Mouse (Mus musculus) induced T-regulatory cell, adult 2 months (primary cell): Measurements from ENCODE around the gene Bmp3.

ENCODE experiments used
- DNase-seq: peaks from one replicate; pipeline ENCODE4 v3.0.0-alpha.2; 2012; ENCODE audit warnings: low read depth

Gene Bmp3

DNA sequence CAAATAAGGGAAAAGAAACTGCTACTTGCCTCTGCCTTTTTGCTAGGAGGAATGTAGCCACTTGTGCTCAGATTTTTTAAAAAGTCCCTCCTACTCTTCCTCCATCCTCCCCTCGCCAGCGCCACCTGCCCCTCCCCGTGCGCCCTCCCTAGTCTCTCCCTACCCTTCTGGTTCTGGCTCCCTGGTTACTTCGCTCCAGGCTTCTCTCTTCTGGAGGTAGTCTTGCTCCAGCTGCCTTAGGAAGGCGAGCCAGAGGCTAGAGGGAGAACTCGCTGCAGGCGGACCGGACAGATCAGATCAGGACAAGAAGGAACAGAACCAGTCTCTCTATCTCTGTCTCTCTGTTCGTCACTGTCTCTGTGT lies at the start of gene Bmp3:
Gene Bmp3, plus strand, starts transcription at position 152 of the 363 bp plus-strand sequence.
- DNase-seq, result no peak

DNA sequence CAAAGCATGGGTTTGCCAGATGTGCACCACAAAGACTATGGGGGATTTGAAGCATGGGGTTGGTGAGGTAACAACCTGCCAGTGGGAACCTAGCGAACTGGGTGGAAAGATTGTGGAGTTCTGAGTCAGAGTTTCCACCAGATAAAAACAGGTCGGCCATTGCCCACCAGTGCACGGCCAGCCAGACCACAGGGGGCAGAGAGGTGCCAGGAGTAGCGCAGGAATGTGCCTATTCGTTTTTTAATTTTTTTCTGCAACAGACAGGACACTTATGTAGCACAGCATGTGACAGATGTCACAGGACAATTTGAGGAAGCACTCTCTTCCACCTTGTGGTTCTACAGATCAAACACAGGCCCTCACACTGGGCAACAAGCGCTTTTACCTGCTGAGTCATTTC lies 49.5 kb upstream of the Bmp3 start:
- no peak for DNase-seq

DNA sequence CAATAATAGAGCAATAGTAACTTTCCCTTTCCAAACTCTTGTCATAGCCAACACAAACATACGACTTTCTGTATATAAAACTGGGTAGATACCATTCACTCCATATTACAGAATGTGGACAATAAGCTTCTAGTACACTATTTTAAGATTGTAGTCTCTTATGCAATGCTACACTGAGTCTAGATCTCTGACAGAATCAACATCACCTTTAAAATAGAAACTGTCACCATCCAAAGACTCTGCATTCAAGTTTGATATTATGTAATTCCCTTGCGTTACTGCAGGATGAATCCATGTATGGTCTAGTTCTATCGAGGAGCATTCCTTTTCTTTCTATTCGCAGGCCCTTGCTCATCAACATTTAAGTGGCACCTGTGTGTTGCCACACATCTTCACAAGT lies 47.7 kb upstream of the Bmp3 start:
- no peak for DNase-seq

DNA sequence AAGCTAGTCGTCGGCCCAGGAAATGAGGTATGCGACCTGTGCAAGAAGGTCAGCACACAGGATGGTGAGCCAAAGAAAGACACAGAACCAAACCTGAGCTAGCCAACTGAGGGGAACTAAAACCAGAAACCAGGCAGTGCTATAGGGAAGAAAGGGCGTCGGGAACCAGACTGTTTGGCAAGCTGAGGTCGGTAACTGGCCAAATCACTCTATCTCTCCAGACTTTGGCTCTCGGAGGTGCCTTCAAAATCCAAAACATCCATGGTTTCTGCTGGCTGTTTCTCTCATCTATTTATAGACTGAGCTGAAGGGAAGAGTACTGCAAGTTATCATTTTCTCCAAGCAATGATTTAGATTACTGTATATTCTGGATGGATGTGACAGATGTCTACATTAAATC lies 47.2 kb upstream of the Bmp3 start:
- DNase-seq, result no peak

DNA sequence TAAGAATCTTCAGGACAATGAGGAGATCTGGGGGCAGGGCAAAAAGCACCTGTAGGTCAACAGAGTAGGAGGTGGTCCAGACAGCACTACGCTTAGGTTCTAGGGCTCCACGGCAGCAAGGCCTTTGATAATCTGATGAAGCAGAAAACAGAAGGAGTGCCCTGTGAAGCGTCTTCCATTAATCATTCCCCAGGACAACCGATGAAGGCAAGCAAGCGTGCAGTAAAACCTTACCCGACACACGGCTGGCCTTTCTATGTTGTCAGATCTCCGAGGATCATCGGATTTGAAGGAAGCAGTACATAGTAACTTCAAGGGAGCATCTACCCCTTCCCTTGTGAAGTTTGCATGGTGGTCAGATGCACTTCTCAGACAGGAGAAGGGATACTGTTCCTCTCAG lies 46.3 kb upstream of the Bmp3 start:
- no peak for DNase-seq

DNA sequence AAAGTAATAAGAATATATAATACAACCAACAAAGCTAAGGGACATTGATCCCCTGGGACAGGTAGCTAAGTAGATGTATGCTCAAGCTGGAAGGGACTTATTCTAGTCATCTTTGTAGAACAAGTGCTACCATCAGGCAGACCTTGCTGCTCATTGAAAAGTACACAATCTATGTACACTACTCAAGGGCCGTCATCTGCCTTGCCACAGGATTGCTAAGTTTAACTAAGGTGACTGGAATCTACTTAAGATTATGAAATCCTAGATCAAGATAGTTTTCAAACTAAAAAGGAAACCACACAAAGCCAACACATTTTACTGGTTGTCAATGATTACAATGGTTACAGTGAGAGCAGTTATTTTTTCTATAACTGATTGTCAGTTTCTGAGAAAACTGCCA lies 41.8 kb upstream of the Bmp3 start:
- no peak for DNase-seq

DNA sequence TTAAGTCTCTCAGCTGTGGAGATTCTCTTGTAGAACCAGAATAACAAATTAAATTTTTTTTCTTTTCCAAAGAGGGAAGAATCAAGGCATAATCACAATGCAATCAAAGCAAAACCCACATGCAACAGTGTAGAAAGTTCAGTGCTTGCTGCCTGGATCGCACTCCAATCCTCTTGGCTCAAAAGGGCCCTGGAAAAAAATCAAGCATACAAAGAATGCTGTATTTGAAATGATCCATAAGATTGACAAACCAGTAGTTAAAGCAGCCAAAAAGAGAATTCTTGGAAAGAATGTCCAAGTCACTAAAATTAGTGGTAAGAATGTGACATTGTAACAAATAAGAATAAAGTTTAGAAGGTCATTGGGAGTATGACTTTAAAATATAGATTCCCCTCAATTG lies 38.9 kb upstream of the Bmp3 start:
- no peak for DNase-seq

DNA sequence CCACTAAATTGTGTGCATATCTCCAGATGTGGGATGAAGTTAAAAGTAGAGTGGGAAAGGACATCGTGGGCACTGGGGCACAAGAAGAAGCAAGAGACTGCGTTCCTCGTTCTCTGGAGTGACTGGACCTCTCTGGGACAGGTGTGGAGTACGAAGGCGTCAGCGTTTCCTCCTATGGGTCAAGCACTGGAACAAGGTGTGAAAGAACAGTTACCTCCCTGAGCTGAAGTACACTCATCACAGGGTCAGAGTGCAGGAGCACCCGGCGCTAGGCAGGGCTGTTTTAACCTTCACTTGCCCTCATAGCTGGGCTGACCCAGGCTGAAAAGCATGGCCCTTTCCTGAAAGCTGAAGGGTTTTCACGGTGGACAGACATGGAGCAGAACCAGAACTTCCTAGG lies 20.5 kb upstream of the Bmp3 start:
- DNase-seq, result no peak

DNA sequence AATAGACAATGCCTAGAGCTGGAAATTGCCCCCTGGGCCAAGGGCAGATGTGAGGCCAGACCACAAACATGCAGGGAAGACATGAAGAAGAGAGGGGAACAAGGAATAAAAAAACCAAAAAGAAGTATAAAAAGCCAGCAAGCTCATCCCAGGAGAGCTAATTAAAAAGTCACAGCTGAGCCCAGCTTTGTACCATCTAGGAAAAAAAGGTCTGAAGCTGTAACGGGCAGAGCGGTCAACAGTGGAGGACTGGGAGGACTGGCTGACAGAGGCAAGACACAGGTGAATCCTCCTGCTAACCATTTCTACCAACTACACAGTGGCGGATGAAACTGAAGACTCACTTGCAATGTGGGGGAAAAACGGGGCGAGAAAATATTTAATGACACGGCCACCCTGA lies 19.9 kb upstream of the Bmp3 start:
- no peak for DNase-seq

DNA sequence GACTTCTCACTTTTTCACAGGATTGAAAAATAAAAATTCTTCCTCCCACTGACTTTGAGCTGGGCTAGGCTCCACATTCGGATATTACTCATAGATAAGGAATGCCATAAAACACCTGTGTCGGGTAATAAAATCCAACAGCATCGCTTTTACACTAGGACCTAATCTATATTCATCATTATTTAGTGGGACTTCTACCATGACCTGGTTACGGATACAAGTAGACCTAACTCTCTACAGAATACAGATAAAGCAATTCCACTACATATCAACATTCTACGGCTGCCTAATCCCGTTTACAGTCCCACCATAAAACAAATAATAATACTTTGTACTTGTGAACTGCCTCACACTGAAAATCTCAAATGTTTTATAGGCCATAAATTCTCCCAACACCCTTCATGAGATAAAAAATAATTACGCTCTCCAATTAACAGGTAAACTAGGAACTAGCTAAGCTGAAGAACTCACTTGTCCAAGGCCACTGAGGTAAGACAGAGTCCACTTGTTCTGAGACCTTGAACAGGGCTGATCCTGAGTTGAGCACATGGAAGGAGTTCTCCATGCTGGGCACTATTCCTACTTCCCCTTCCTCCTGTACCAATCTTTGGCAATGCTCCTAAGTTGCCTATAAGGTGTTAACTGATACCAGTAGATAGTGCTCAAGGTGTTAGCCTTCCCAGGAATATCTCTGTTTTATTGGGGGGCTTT lies 11.5 kb upstream of the Bmp3 start:
- no peak for DNase-seq

DNA sequence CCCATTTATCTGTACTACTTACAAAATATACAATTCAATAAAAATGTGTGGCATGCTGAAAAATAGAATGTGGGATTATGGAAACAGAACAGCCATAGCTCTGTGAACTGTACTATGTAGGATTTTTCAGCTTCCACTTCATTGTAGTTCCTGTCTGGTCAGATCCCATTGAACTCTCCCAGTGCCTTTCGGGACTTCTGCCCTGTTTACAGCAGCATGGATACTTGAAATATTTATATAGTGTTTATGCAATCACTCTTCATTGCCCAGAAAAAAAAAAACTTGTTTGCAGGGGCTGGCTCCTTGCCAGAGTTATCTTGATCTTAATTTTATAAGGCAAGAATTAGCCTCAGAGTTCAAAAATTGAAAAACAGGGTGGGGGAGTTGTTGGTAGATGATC lies 9.6 kb upstream of the Bmp3 start:
- DNase-seq, result no peak

DNA sequence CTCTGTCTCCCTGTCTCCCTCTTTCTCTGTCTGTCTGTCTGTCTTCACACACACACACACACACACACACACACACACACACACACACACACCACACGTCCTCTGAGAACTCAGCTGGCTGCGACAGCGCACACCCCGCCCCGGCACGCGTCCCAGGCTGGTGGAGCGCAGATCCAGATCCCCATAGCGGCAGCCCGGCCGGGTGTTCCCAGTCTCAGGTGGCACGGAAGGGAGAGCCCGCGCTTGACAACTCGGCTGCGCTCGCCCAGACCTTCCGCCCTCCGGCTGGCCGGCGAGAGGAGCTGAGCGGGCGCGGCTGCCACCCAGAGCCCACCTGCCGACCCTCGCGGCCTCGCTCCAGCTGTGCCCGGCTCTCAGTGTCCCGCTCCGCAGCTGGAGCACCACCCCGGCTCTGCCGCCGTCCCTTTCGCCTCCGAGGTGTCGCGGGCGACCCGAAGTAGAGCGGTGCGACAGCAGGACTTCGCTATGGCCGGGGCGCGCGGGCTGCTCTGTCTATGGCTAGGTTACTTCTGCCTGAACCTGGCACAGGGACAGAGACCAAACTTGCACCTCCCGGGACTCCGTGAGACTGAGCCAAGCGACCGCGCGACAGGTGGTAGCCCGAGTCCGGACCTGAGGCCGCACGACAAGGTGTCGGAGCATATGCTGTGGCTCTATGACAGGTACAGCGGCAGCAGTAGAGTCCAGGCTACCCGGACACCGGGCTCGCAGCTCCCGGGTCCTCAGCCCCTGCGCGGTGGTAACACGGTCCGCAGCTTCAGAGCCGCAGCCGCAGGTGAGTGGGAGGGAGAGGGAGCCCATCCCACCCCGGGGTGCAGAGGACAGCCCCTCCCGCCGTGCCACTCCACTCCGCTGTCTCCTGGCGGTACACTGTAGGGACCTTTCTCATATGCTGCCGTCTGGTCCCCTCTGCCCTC lies 681 bp downstream of the Bmp3 start:
- DNase-seq, result no peak

DNA sequence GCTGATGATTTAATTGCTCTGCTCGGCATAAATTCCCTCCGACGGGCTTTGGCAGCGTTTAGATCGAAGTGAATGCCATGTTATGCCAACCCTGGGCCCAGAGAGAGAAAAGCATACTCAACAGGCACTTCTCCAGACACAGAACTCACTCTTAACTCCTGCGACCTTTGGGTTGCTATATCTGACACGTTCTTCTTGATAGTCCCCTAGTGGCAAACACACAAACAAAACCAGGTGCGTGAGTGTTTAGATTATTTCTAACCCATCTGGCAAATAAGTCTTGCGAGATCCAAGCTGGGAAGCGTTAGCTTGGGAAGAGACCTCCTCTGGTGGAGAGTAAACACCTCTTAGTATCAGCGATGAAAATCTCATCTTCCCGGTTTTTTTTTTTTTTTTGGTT lies 1.5 kb downstream of the Bmp3 start:
- DNase-seq, result no peak

DNA sequence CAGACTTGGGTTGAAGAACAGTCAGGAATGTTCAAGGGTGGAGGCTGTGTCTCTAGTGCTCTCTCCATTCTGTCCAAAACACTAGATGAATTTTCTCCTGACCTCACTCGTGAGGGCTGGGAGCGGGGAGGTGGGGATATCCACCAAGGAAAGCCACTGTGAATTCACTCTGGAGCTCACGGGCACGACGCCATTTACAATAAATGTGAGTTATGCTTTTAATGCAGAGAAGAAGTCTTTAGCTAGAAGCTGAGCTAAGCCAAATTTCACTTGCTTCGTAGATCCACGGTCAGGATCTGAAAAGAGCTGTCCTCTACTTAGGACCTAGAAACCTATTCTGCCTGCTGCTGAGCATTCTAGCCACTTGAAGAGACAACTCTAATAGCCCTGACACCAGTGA lies 2.1 kb downstream of the Bmp3 start:
- no peak for DNase-seq

DNA sequence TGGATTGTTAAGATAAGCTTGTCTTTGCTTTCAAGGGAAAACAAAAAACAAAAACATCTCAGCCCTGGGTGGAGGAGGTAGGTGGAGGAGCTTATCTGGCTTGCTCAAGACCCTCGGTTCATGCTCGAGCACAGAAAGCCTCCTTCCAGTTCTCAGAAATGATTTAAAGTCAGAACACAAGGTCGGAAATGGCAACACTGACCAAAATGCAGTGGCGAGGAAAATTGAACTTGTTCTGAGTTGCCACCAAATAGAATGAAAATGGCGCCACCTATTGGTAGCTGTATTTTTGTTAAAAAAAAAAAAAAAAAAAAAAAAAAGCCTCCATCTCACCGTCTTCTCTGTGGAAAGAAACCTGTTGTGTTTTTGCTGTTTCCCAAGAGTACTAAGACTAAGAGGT lies 9.7 kb downstream of the Bmp3 start:
- DNase-seq, result peak; percentile 17

DNA sequence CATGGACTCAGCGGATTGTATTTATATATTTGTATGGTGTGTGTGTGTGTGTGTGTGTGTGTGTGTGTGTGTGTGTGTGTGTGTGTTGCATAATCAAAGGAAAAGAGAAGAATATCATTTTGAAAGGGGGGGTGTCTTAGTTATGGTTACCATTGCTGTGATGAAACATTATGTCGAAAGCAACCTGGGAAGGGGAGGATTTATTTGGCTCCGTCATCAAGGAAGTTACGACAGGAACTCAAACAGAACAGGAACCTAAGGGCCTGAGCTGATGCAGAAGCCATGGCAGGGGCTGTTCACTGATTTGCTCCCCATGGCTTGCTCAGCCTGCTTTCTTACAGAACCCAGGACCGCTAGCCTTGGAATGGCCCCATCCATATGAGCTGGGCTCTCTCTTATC lies 10.9 kb downstream of the Bmp3 start:
- no peak for DNase-seq

DNA sequence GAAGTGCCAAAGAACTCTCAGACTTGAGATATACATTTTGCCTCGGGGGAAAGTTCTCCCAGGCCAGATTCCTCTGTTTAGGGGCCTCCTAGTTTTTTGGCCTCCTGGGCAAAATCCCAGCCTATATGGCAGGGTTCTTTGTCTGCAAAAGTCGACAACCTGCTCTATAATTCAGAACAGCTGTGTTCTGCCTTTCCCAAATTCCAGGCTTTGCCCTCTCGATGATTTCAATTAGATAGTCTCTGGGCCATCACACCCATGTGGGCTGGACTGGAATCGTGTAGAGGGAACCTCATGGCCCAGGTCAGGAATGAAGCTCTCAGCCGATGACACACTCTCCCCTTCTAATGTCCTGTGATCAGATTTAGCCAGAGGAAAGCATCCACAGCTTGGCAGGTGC lies 21.8 kb downstream of the Bmp3 start:
- DNase-seq, result no peak

DNA sequence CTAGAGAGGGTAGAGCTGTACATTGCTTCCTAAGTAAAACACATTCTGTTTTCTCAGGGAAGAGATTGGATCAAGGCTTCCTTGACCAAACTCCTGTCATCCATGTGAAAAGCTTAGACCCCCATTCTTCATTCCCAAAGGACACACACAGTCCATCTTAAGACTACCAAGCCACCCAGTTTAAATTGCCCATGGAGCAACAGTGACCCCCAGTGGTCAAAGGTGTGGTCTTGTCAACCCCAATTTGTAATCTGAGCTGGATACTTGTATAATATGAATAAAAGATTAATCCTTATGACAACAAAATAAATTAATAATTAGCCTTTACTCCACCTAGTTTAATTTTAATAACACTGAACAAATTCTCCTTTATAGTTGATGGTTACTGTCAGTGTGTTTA lies 24.7 kb downstream of the Bmp3 start:
- DNase-seq, result peak; percentile 1

DNA sequence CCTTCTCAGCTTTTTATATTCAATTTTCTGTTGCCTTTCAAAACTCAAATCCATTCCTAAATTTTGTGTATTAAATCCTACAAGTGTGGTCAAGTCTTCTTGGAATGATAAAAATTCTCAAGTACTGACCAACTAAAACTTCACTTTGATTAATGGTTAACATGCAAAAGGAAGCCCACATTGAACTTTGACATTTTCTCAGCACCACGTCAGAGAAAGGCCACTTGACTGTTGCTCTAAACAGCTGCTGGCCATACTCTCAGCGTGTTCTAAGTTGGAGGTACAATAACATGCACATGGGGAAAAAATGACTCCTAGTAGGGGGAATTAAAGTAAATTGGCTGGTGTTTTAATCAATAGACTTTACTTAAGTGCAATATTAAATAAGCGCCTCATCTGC lies 27.9 kb downstream of the Bmp3 start:
- no peak for DNase-seq

DNA sequence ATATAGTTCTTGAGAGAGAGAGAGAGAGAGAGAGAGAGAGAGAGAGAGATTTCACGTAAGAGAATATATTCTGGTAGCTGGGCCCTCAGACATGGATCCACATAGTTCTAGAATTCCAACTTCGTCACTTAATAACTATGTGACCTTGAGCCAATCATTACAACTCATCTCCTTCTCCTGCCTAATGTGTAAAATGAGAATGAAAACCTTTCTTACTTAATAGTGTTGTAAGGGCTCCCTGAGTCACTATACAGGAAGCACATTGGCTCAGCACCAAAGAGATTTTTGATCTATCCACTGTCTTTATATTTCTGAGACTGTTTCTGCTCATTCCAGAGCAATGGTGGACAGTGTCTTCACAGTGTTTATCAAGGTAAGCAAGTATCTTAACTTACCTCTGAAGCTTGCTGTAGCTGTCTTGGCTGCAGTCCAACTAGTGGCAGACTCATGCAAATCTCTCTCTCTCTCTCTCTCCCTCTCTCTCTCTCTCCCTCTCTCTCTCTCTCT lies 36.4 kb downstream of the Bmp3 start:
- no peak for DNase-seq

DNA sequence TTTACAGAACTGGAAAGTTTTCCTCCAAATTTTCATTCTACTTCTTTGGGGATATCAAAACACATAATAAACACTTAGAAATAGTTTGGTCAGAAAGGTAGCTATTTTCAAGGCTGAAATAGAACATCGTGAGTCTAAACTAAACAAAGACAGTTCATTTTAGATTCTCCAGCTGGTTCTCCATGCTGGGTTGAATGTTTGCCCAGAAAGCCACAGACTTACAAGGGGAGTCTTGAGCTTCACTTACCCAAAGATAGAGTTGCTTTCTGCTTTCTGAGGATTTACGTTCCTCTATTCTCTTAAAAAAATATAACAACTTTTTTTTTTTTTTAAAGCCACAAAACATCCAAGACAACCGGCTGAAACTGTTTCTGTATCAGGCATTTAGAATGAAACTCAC lies 40.1 kb downstream of the Bmp3 start:
- DNase-seq, result no peak

DNA sequence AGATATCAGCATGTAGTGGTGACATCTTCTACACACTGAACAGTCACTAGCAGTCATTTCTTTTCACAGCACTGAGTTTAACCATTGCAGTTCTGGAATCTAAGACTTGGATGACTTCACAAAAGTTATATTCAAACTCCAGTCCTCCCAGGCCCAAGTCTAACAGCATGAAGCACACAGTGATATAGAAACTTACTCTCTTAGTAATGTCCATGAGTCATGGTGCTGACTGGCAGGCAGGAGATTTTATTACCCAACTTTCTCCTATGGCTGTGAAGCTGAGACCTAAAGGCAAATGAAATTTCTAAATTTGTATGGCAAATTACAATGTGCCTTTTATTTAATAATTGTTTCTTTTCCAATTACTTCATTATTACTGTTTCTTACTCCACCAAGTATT lies 43.7 kb downstream of the Bmp3 start:
- no peak for DNase-seq

DNA sequence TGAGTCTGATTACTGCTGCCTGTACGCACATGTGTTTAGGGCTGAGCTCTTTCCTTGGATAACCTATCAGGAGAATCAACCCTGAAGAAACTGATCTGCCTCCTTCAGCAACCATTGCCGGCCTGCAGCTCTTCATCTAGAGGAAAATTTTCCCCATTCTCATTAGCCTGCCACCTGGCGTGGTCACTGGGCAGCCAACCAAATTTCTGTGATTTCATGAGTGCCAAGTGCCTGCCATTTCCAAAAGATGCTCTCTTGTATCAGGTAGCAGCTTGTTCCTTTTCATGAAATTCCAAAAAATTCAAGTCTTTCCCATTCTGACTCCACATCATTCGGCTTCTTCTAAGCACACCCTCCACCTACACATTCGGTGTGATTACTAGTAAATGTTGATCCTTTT lies 46.7 kb downstream of the Bmp3 start:
- DNase-seq, result no peak

DNA sequence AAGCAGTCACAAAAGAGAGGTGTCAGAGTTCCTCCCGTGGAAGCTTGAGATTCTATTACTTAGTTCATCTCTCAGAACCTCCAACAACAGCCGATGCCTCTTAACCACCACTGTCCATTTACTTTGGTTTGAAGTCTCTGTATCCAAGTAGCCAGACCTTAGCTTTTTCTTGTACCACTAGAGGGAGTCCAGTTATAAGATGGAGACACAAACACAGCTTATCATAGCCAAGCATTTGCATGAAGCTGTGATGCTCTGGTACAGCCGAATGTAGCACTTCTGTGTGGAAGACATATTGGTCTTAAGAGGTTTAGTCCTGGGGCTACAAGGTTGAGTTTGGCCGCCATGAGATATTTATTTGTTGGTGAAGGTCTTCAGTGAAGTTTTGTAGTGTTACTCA lies 48.1 kb downstream of the Bmp3 start:
- no peak for DNase-seq
